Mouse (Mus musculus) liver, adult 2 months (tissue): Measurements from ENCODE around the gene Ercc8.

Source experiments
- CTCF ChIP-seq: fragments of 200-500 bp; IDR thresholded peaks from 2 replicates; pipeline ENCODE4 v1.5.1; 2011; ENCODE audit warnings: low read depth, low read length, control low read depth
- POLR2A ChIP-seq: fragments of 200-500 bp; IDR thresholded peaks from 2 replicates; pipeline ENCODE4 v1.6.1; 2011; ENCODE audit warnings: low read length, control low read depth; ENCODE audit not compliant: insufficient read depth; ENCODE audit errors: extremely low read depth

GRCm38 (mm10) chr13:108214485-108215107 lies 56.1 kb downstream of the Ercc8 start:
- TF ChIP-seq POLR2A (no peak), CTCF (no peak)
